Mouse (Mus musculus) C2C12 (cell line): ENCODE results near the gene Foxa1. TPM values are rescaled to one million over a fixed set of nuclear protein-coding genes. Genes with fewer than 3 reads are reported as not detected.

Experiments used
- H3K27me3 ChIP-seq: one replicate; pipeline ENCODE4 v1.6.1; 2011; ENCODE audit not compliant: control insufficient read depth, insufficient read depth, insufficient read length
- H3K36me3 ChIP-seq: one replicate; pipeline ENCODE4 v1.6.1; 2011; ENCODE audit not compliant: control insufficient read depth, insufficient read depth
- H3K4me3 ChIP-seq: one replicate; pipeline ENCODE4 v1.5.1; 2011; ENCODE audit warnings: mild to moderate bottlenecking, control low read depth; ENCODE audit not compliant: poor library complexity, insufficient read depth, severe bottlenecking
- H3K79me2 ChIP-seq: one replicate; pipeline ENCODE4 v1.6.1; 2011; ENCODE audit not compliant: control insufficient read depth, insufficient read depth
- H3K79me3 ChIP-seq: one replicate; pipeline ENCODE4 v1.6.1; 2011; ENCODE audit warnings: low read depth, control low read depth
- H3ac ChIP-seq: one replicate; pipeline ENCODE3; 2011; ENCODE audit warnings: low read depth; ENCODE audit not compliant: control insufficient read depth, insufficient read length
- CEBPB ChIP-seq: IDR thresholded peaks from one replicate; pipeline ENCODE4 v1.6.1; 2011; ENCODE audit warnings: low read depth, mild to moderate bottlenecking, control low read depth, moderate library complexity
- CTCF ChIP-seq: IDR thresholded peaks from one replicate; pipeline ENCODE4 v1.5.1; 2011; ENCODE audit not compliant: control insufficient read depth, insufficient read depth, insufficient read length
- FOSL1 ChIP-seq: IDR thresholded peaks from one replicate; pipeline ENCODE4 v1.8.0; 2011; ENCODE audit warnings: mild to moderate bottlenecking, low read length; ENCODE audit not compliant: poor library complexity, insufficient read depth, severe bottlenecking
- MAX ChIP-seq: IDR thresholded peaks from one replicate; pipeline ENCODE4 v1.6.1; 2011; ENCODE audit warnings: mild to moderate bottlenecking, control low read depth
- MYOD1 ChIP-seq: IDR thresholded peaks from one replicate; pipeline ENCODE4 v1.6.1; 2011; ENCODE audit warnings: low read depth; ENCODE audit not compliant: control insufficient read depth, insufficient read length
- MYOG ChIP-seq: IDR thresholded peaks from one replicate; pipeline ENCODE4 v1.6.1; 2011; ENCODE audit not compliant: control insufficient read depth, insufficient read length; ENCODE audit errors: extremely low read depth
- USF1 ChIP-seq: IDR thresholded peaks from one replicate; pipeline ENCODE4 v1.6.1; 2011; ENCODE audit warnings: low read depth, mild to moderate bottlenecking, control low read depth, moderate library complexity
- polyA plus RNA-seq: library from polyadenylated mRNA; unstranded; fragments of >200 nt; fragmentation: generic; extraction: Trizol; gene quantifications from one replicate; pipeline ENCODE4 v1.2.1, GENCODE M21; 2012; ENCODE audit warnings: missing spikeins

Foxa1 gene
- polyA plus RNA-seq, 1 experiment = not detected

DNA sequence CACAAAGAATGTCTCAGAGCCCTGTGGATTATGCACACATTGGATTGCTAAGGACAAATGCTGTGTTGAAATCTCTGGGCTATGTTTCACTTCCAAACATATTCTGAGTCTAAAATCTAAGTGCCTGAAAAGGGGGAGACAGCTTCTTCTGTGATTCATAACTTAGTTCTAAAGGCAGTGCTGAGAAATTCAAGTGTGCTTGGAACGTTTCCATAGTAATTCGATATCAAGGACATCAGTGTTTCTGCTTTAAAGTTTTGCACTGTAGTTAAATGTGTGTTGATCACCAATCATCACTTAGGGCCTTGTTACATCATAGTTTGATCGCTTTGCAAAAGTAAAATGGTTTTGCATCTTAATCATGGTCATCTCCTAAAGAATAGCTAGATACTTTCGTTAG is 37.0 kb downstream of the Foxa1 start:
- H3K4me3 ChIP-seq = no peak overlapping the region
- no peaks in the 10 kb centered on the region for H3K27me3 ChIP-seq
- no peak for TF ChIP-seq CEBPB
- no peaks in the 10 kb centered on the region for H3K36me3 ChIP-seq
- no peaks in the 10 kb centered on the region for H3K79me2 ChIP-seq
- H3ac ChIP-seq = no peak overlapping the region
- no peaks in the 10 kb centered on the region for H3K79me3 ChIP-seq

DNA sequence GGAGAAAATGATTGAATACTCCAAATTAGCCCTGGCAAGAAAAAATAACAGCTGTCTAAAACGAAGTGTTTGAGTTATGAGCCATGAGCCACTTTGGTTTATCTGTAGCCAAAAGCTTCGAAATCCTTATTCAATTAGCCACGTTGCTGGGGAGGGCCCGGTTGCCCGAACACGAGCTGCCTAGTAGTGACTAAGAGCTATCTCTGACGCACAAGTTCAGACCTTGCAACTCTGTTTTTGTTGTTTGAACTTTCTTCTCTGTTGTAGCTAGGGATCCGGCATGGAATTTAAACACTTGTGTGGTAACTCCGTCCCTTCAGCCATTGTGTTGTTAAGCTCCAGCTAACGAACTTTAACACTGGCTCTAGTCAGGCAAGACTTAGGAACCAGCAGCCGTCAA is 37.8 kb downstream of the Foxa1 start:
- TF ChIP-seq CEBPB = no peak
- no peak for TF ChIP-seq MAX
- TF ChIP-seq MYOG = no peak
- TF ChIP-seq USF1 = no peak
- no peak for TF ChIP-seq MYOD1
- no peaks in the 10 kb centered on the region for H3K79me3 ChIP-seq
- H3K79me2 ChIP-seq = no peaks in the 10 kb centered on the region
- H3K36me3 ChIP-seq = no peaks in the 10 kb centered on the region
- H3K27me3 ChIP-seq = no peaks in the 10 kb centered on the region
- H3ac ChIP-seq = no peak overlapping the region
- no peak overlapping the region for H3K4me3 ChIP-seq

DNA sequence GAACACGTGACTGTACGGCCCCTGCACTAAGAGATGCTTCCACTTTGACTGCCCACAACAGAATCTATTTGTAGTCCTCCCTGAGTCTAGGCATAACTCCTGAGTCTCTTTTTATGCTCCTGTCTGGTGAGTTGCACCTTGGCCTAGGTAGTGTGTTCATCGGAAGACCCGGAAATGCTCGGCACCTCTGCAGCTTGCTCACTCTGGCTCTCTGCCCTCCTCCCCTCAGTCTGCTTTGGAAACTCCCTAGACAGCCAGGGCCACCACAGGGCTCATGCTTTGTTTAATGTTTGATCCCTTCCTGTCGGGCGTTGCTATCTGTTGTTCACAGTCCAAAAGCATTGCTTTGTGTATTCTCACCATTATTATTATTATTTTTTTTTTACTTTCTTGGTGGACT is 41.4 kb downstream of the Foxa1 start:
- H3K36me3 ChIP-seq = no peaks in the 10 kb centered on the region
- no peaks in the 10 kb centered on the region for H3K27me3 ChIP-seq
- H3K4me3 ChIP-seq = no peak overlapping the region
- no peaks in the 10 kb centered on the region for H3K79me2 ChIP-seq
- TF ChIP-seq CTCF (no peak), MYOD1 (no peak), CEBPB (no peak), FOSL1 (no peak), MYOG (no peak), USF1 (no peak), MAX (no peak)
- no peak overlapping the region for H3ac ChIP-seq
- H3K79me3 ChIP-seq = no peaks in the 10 kb centered on the region

DNA sequence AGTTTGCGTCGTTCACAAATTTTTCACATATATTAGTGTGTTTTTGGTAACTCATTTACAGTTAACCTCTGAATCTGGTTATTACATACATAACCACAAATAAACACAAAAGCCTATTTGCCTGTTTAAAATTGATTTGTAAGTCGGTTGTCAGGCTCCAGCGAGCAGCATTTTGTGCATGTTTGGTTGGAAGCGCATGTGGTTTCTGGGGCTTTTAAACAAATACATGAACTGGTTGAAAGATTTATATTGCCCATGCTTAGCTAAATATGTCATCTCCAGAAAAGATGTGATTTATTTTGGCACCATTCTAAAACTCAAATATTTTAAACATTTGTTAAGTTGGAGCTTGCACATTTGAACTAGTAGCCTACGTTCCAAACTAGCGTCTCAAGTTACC is 46.5 kb downstream of the Foxa1 start:
- no peaks in the 10 kb centered on the region for H3K79me2 ChIP-seq
- H3ac ChIP-seq = no peak overlapping the region
- TF ChIP-seq CEBPB (no peak), MAX (no peak), CTCF (no peak), MYOD1 (no peak), USF1 (no peak), FOSL1 (no peak), MYOG (no peak)
- no peaks in the 10 kb centered on the region for H3K36me3 ChIP-seq
- no peaks in the 10 kb centered on the region for H3K27me3 ChIP-seq
- H3K4me3 ChIP-seq = no peak overlapping the region
- no peaks in the 10 kb centered on the region for H3K79me3 ChIP-seq

DNA sequence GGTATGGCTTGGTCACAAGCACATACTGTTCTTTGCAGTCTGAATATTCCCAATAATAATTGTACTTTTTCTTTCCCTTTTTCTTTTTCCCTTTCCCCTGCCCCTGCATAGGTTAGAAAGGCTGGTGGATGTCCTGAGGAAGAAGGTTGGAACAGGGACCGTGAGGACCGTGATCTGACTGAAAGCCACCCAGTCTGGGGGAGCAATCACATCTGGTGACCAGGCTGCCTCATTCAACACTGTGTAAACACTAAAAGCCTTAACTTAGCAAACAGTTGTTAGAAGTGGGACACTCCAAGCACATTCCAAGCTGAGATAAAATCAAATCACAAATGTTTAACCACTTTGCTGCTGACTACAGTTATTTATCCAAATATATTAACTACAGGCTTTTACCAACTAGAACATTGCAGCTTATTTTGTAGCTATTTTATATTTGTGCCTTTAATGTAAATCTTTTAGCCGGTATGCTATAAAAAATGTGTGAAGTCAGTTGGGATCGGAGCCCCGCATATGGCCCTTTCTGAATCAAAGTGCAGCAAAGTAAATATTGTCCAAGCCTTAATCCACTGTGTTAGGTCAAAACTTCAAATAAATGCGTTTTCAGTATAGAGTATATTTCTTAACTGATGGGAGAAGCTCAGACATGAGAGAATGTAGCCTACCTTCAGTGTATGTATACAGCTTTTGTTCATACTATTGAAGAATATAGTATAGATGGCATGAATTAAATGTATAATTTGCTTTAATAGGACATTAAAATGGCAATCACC is 50.2 kb downstream of the Foxa1 start:
- no peaks in the 10 kb centered on the region for H3K27me3 ChIP-seq
- no peak overlapping the region for H3K4me3 ChIP-seq
- H3K79me2 ChIP-seq = no peaks in the 10 kb centered on the region
- no peaks in the 10 kb centered on the region for H3K79me3 ChIP-seq
- no peak overlapping the region for H3ac ChIP-seq
- TF ChIP-seq MYOD1 (no peak), MAX (no peak), CEBPB (no peak), MYOG (no peak), USF1 (no peak), FOSL1 (no peak), CTCF (no peak)
- H3K36me3 ChIP-seq = no peaks in the 10 kb centered on the region

Other genes starting within 250 kb of the Foxa1 start
- gene Ttc6, start 17.2 kb upstream of the Foxa1 start, polyA plus RNA-seq = not detected